Mouse (Mus musculus): ENCODE data around the gene Phactr1. TPM values are rescaled to one million over a fixed set of nuclear protein-coding genes. Genes with fewer than 3 reads are reported as not detected.

The Phactr1 gene
- total and polyA plus RNA-seq, 3 experiments, result 0.11 TPM; not detected in 2

GRCm38 (mm10) chr13:43130161-43130560 lies 449.7 kb downstream of the Phactr1 start:
- TF ChIP-seq GATA2 (IDR thresholded peaks at IDR 0.05; ENCODE audit: borderline replicate concordance, low read depth, low read length) (no peak), TAL1 (conservative IDR thresholded peaks at IDR 0.05; ENCODE audit: low read depth, low read length) (no peak)
- H3K27me3 ChIP-seq (ENCODE audit: insufficient read depth, low read length), result peaks cover 20% of the 10 kb centered on the region
- H3K36me3 ChIP-seq (replicated peaks), result no peaks in the 10 kb centered on the region
- no peaks in the 10 kb centered on the region for H3K9me3 ChIP-seq (replicated peaks)
- no peak overlapping the region for H3K4me3 ChIP-seq (ENCODE audit: low read depth, low read length)
- ATAC-seq (ENCODE audit: extremely low read depth, insufficient number of reproducible peaks, low FRiP score, poor library complexity, severe bottlenecking) (no peak), DNase-seq (ENCODE audit: low spot score) (no peak)
- no peaks in the 10 kb centered on the region for H3K4me1 ChIP-seq (ENCODE audit: insufficient read depth, low read depth, low read length)

DNA sequence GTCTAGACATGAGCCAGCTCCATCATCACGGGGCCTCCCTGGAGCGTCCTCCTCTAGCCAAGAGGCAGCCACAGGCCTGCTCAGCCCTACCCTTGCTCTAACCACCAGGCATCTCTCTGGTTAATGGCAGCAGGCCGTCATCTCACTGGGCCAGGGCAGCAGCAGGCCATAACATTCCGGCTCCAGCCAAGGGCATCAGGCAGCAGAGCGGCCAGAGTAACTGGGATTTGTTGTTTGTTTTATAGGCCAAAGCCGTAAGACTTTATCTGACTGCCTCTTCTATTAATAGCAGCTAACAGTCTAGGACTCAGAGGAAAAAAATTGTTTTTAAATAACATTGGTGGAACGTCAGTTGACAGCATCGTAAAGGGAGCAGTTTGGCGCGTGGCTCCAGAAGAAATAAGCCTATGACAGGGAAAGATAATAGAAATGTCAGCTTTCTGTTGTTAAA lies 451.3 kb downstream of the Phactr1 start:
- Histone ChIP-seq H3K36me3 (replicated peaks) (no peaks in the 10 kb centered on the region), H3K4me1 (ENCODE audit: insufficient read depth, low read depth, low read length) (no peaks in the 10 kb centered on the region), H3K27me3 (ENCODE audit: insufficient read depth, low read length) (peaks cover 20% of the 10 kb centered on the region), H3K4me3 (ENCODE audit: low read depth, low read length) (no peak overlapping the region), H3K9me3 (replicated peaks) (no peaks in the 10 kb centered on the region)
- DNase-seq (ENCODE audit: low spot score), result no peak
- no peak for TF ChIP-seq POLR2AphosphoS5 (IDR thresholded peaks at IDR 0.05; ENCODE audit: insufficient replicate concordance, low read depth, low read length)
- TF ChIP-seq GATA2 (IDR thresholded peaks at IDR 0.05; ENCODE audit: borderline replicate concordance, low read depth, low read length), result no peak
- TF ChIP-seq GATA1 (IDR thresholded peaks at IDR 0.05; ENCODE audit: borderline replicate concordance, low read length), result no peak
- no peak for ATAC-seq (ENCODE audit: extremely low read depth, insufficient number of reproducible peaks, low FRiP score, poor library complexity, severe bottlenecking)

- Histone ChIP-seq H3K27me3 (ENCODE audit: insufficient read depth, low read length) (peaks cover 24% of the 10 kb centered on the region), H3K36me3 (replicated peaks) (no peaks in the 10 kb centered on the region), H3K4me3 (ENCODE audit: low read depth, low read length) (no peak overlapping the region), H3K9me3 (replicated peaks) (no peaks in the 10 kb centered on the region), H3K4me1 (ENCODE audit: insufficient read depth, low read depth, low read length) (no peaks in the 10 kb centered on the region)
- DNase-seq (ENCODE audit: low spot score) (no peak), ATAC-seq (ENCODE audit: extremely low read depth, insufficient number of reproducible peaks, low FRiP score, poor library complexity, severe bottlenecking) (no peak)
- TF ChIP-seq GATA2 (IDR thresholded peaks at IDR 0.05; ENCODE audit: borderline replicate concordance, low read depth, low read length) (no peak), CTCF (IDR thresholded peaks at IDR 0.05; ENCODE audit: low read depth, low read length) (no peak), POLR2AphosphoS5 (IDR thresholded peaks at IDR 0.05; ENCODE audit: insufficient replicate concordance, low read depth, low read length) (no peak), TAL1 (conservative IDR thresholded peaks at IDR 0.05; ENCODE audit: low read depth, low read length) (no peak), GATA1 (IDR thresholded peaks at IDR 0.05; ENCODE audit: borderline replicate concordance, low read length) (no peak)
Observed at GRCm38 (mm10) chr13:43132859-43133258, 452.4 kb downstream of the Phactr1 start.

GRCm38 (mm10) chr13:43133400-43133799 lies 453.0 kb downstream of the Phactr1 start:
- H3K4me3 ChIP-seq (ENCODE audit: low read depth, low read length), result no peak overlapping the region
- no peaks in the 10 kb centered on the region for H3K9me3 ChIP-seq (replicated peaks)
- H3K27me3 ChIP-seq (ENCODE audit: insufficient read depth, low read length), result peaks cover 24% of the 10 kb centered on the region
- no peak for TF ChIP-seq GATA1 (IDR thresholded peaks at IDR 0.05; ENCODE audit: borderline replicate concordance, low read length)
- TF ChIP-seq POLR2AphosphoS5 (IDR thresholded peaks at IDR 0.05; ENCODE audit: insufficient replicate concordance, low read depth, low read length), result no peak
- TF ChIP-seq CTCF (IDR thresholded peaks at IDR 0.05; ENCODE audit: low read depth, low read length), result no peak
- TF ChIP-seq GATA2 (IDR thresholded peaks at IDR 0.05; ENCODE audit: borderline replicate concordance, low read depth, low read length), result no peak
- no peak for TF ChIP-seq TAL1 (conservative IDR thresholded peaks at IDR 0.05; ENCODE audit: low read depth, low read length)
- DNase-seq (ENCODE audit: low spot score) (no peak), ATAC-seq (ENCODE audit: extremely low read depth, insufficient number of reproducible peaks, low FRiP score, poor library complexity, severe bottlenecking) (no peak)
- no peaks in the 10 kb centered on the region for H3K36me3 ChIP-seq (replicated peaks)
- no peaks in the 10 kb centered on the region for H3K4me1 ChIP-seq (ENCODE audit: insufficient read depth, low read depth, low read length)

GRCm38 (mm10) chr13:43134468-43134867 lies 454.0 kb downstream of the Phactr1 start:
- Histone ChIP-seq H3K27me3 (ENCODE audit: insufficient read depth, low read length) (peaks cover 24% of the 10 kb centered on the region), H3K4me1 (ENCODE audit: insufficient read depth, low read depth, low read length) (no peaks in the 10 kb centered on the region), H3K9me3 (replicated peaks) (no peaks in the 10 kb centered on the region), H3K4me3 (ENCODE audit: low read depth, low read length) (no peak overlapping the region), H3K36me3 (replicated peaks) (no peaks in the 10 kb centered on the region)
- DNase-seq (ENCODE audit: low spot score) (no peak), ATAC-seq (ENCODE audit: extremely low read depth, insufficient number of reproducible peaks, low FRiP score, poor library complexity, severe bottlenecking) (no peak)
- TF ChIP-seq POLR2AphosphoS5 (IDR thresholded peaks at IDR 0.05; ENCODE audit: insufficient replicate concordance, low read depth, low read length), result no peak
- TF ChIP-seq GATA1 (IDR thresholded peaks at IDR 0.05; ENCODE audit: borderline replicate concordance, low read length), result no peak
- TF ChIP-seq GATA2 (IDR thresholded peaks at IDR 0.05; ENCODE audit: borderline replicate concordance, low read depth, low read length), result no peak
- TF ChIP-seq TAL1 (conservative IDR thresholded peaks at IDR 0.05; ENCODE audit: low read depth, low read length), result no peak
- no peak for TF ChIP-seq CTCF (IDR thresholded peaks at IDR 0.05; ENCODE audit: low read depth, low read length)

DNA sequence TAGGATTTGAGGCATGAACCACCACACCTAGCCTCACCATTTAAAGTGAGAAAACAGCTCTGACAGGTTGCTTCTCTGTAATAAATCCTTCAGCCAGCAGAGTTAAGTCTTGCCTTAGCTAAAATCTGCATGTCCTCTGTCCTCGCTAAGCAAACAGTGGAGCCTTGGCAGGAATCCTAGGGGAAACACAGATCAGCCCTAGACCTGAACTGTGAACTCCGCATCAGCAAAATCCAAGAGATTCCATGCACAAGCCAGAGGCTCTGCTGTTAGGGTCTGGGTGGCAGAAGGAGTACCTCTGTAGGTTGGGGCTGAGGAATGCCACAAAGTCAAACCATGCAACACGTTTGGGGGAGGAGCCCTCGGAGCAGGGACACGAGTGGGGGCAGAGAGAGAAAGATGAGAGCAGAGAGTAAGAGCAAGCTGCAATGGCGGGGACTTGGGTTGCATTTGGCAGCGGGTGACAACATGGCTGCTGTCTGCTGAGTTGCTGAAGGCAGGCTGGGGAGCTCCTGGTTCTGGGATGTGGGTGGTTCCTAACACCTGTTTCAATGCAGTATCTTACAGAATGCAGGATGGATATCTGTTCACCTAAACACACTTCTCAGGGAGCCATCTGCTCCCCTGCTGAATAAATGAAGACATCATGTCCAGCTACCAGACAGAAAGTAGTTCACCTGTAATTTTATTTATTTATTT lies 464.4 kb downstream of the Phactr1 start:
- TF ChIP-seq POLR2AphosphoS5 (IDR thresholded peaks at IDR 0.05; ENCODE audit: insufficient replicate concordance, low read depth, low read length) (no peak), TAL1 (conservative IDR thresholded peaks at IDR 0.05; ENCODE audit: low read depth, low read length) (no peak), CTCF (IDR thresholded peaks at IDR 0.05; ENCODE audit: low read depth, low read length) (no peak), GATA1 (IDR thresholded peaks at IDR 0.05; ENCODE audit: borderline replicate concordance, low read length) (no peak), GATA2 (IDR thresholded peaks at IDR 0.05; ENCODE audit: borderline replicate concordance, low read depth, low read length) (no peak)
- Histone ChIP-seq H3K4me3 (ENCODE audit: low read depth, low read length) (no peak overlapping the region), H3K9me3 (replicated peaks) (no peaks in the 10 kb centered on the region), H3K36me3 (replicated peaks) (no peaks in the 10 kb centered on the region), H3K27me3 (ENCODE audit: insufficient read depth, low read length) (peaks cover 7% of the 10 kb centered on the region; the same call in 1 of the 2 replicates), H3K4me1 (ENCODE audit: insufficient read depth, low read depth, low read length) (no peaks in the 10 kb centered on the region)
- ATAC-seq (ENCODE audit: extremely low read depth, insufficient number of reproducible peaks, low FRiP score, poor library complexity, severe bottlenecking) (no peak), DNase-seq (ENCODE audit: low spot score) (no peak)
